In genomic region chrX:163847651-163848050, GRCm38 (mm10) we compare ENCODE assay signal across 24 mouse cellular contexts.
DNase-seq lines count a peak whose midpoint lies in the region; ATAC-seq lines count a peak whose summit lies in the region.
"Had no signal": no experiment of that assay in that cellular context is flagged by ENCODE, and none has a peak within 500 bp of the region (broad histone marks: within the 10 kb centered on the region; RNA-seq: fewer than 3 reads in every experiment).

No protein-coding gene starts in this region.

- peak; percentile 8 for DNase-seq in cerebellum, adult 11 months
- peak; percentile 24 for DNase-seq in left cerebral cortex, postnatal 4 days
- DNase-seq in left cerebral cortex, postnatal 10 days (ENCODE audit: extremely low spot score in 1 of 2, low spot score in 2 of 2), result no peak
- peak; percentile 23 for DNase-seq in 3T3-L1 (ENCODE audit: low read depth, low spot score)
- peak; percentile 10 for DNase-seq in cerebellum, adult 9-10 months
- no peak for DNase-seq in retina, embryonic 14.5 days (ENCODE audit: low spot score)
- DNase-seq: adrenal gland, postnatal 36 days; gastrocnemius, postnatal 14 days; heart, adult 18-20 months; heart, postnatal 36 days; kidney, postnatal 25 days; thymus, adult 18-20 months; thymus, postnatal 4 days had no signal

- H3K9me3 ChIP-seq in intestine, embryonic 16.5 days (ENCODE audit: control insufficient read depth, low read length), result no peaks in the 10 kb centered on the region
- H3K9me3 ChIP-seq: forebrain, embryonic 15.5 days; G1E; hindbrain, embryonic 15.5 days; intestine, embryonic 15.5 days; stomach, embryonic 15.5 days had no signal

- no peak for ATAC-seq in cerebellum, adult (ENCODE audit: insufficient number of reproducible peaks, low FRiP score, low TSS enrichment)
- ATAC-seq in intestine, embryonic 16.5 days, result no peak
- ATAC-seq: forebrain, embryonic 15.5 days; intestine, embryonic 15.5 days had no signal

- intact Hi-C loops in left cerebral cortex, postnatal 4 days (cut with DNase I), result no loop called here
- intact Hi-C loops in left cerebral cortex, postnatal 10 days (cut with DNase I), result no loop called here

- H3K27me3 ChIP-seq in intestine, embryonic 16.5 days (replicated peaks; ENCODE audit: control insufficient read depth, insufficient read depth, low read length), result peaks cover 4% of the 10 kb centered on the region; the same call in 1 of the 2 replicates
- H3K27me3 ChIP-seq: forebrain, embryonic 15.5 days; hindbrain, embryonic 15.5 days; stomach, embryonic 15.5 days had no signal

- no peak overlapping the region for H3K4me3 ChIP-seq in intestine, embryonic 16.5 days (ENCODE audit: low read length)
- H3K4me3 ChIP-seq: forebrain, embryonic 15.5 days; hindbrain, embryonic 15.5 days; intestine, embryonic 15.5 days; left cerebral cortex, adult 2 months; stomach, embryonic 15.5 days had no signal

- no peaks in the 10 kb centered on the region for H3K36me3 ChIP-seq in intestine, embryonic 16.5 days (ENCODE audit: control insufficient read depth, insufficient read depth, low read length)
- H3K36me3 ChIP-seq: forebrain, embryonic 15.5 days; G1E; hindbrain, embryonic 15.5 days; intestine, embryonic 15.5 days; stomach, embryonic 15.5 days had no signal

- no peak overlapping the region for H3K9ac ChIP-seq in intestine, embryonic 16.5 days (ENCODE audit: low read depth, low read length)
- H3K9ac ChIP-seq: forebrain, embryonic 15.5 days; hindbrain, embryonic 15.5 days; intestine, embryonic 15.5 days; stomach, embryonic 15.5 days had no signal

- no peaks in the 10 kb centered on the region for H3K4me1 ChIP-seq in intestine, embryonic 16.5 days (ENCODE audit: control insufficient read depth, insufficient read depth, low read length)
- H3K4me1 ChIP-seq: hindbrain, embryonic 15.5 days; intestine, embryonic 15.5 days; stomach, embryonic 15.5 days had no signal

- no peak overlapping the region for H3K27ac ChIP-seq in intestine, embryonic 16.5 days (ENCODE audit: low read length)
- H3K27ac ChIP-seq: forebrain, embryonic 15.5 days; hindbrain, embryonic 15.5 days; intestine, embryonic 15.5 days; left cerebral cortex, adult 2 months; macrophage; stomach, embryonic 15.5 days had no signal

- H3K4me2 ChIP-seq in intestine, embryonic 16.5 days (ENCODE audit: low read depth, low read length), result no peak overlapping the region
- H3K4me2 ChIP-seq: forebrain, embryonic 15.5 days; hindbrain, embryonic 15.5 days; intestine, embryonic 15.5 days; liver, embryonic 11.5 days; midbrain, embryonic 11.5 days; stomach, embryonic 15.5 days had no signal

- 23% methylated on average over 3 of the region's 3 CpGs for WGBS in intestine, embryonic 16.5 days

Comparison
In these comparisons a context has a peak if more than half of its experiments do, and no peak if none do; other contexts are left out.
1. DNase-seq: peak in cerebellum, adult 11 months (single experiment), left cerebral cortex, postnatal 4 days (single experiment), 3T3-L1 (single experiment) and cerebellum, adult 9-10 months (single experiment); none in left cerebral cortex, postnatal 10 days (0 of 2) and retina, embryonic 14.5 days (single experiment).